Mouse (Mus musculus): ENCODE results near the gene Setd1b. TPM values are rescaled to one million over a fixed set of nuclear protein-coding genes. Genes with fewer than 3 reads are reported as not detected.
A peak's percentile ranks its signal among the peaks of the same experiment; 100 is the strongest.

The Setd1b gene
- polyA plus RNA-seq, 1 experiment, result 5.3 TPM

GRCm38 (mm10) chr5:123152901-123153300 lies 10.9 kb downstream of the Setd1b start:
- WGBS, result 80% methylated on average over 1 of the region's 1 CpGs
- DNase-seq (ENCODE audit: low read depth, low spot score), result no peak

- no peak for DNase-seq (ENCODE audit: low read depth, low spot score)
- WGBS, result 35% methylated on average over 7 of the region's 7 CpGs
Measured at GRCm38 (mm10) chr5:123155425-123155824, 13.4 kb downstream of the Setd1b start.

GRCm38 (mm10) chr5:123156763-123157162 lies 14.8 kb downstream of the Setd1b start:
- WGBS, result 92% methylated on average over 12 of the region's 12 CpGs
- no peak for DNase-seq (ENCODE audit: low read depth, low spot score)

- DNase-seq (ENCODE audit: low read depth, low spot score), result no peak
- 88% methylated on average over 4 of the region's 4 CpGs for WGBS
Measured at GRCm38 (mm10) chr5:123157972-123158371, 16.0 kb downstream of the Setd1b start.

GRCm38 (mm10) chr5:123159446-123159845 lies 17.5 kb downstream of the Setd1b start:
- WGBS, result 96% methylated on average over 4 of the region's 4 CpGs
- DNase-seq (ENCODE audit: low read depth, low spot score), result no peak

- no peak for DNase-seq (ENCODE audit: low read depth, low spot score)
- 94% methylated on average over 15 of the region's 15 CpGs for WGBS
Measured at GRCm38 (mm10) chr5:123159866-123160265, 17.9 kb downstream of the Setd1b start.

GRCm38 (mm10) chr5:123160341-123160740 lies 18.3 kb downstream of the Setd1b start:
- WGBS, result 86% methylated on average over 14 of the region's 15 CpGs
- no peak for DNase-seq (ENCODE audit: low read depth, low spot score)

GRCm38 (mm10) chr5:123162942-123163341 lies 20.9 kb downstream of the Setd1b start:
- no peak for DNase-seq (ENCODE audit: low read depth, low spot score)
- WGBS, result 88% methylated on average over 9 of the region's 9 CpGs

- WGBS, result 75% methylated on average over 10 of the region's 10 CpGs
- DNase-seq (ENCODE audit: low read depth, low spot score), result no peak
Measured at GRCm38 (mm10) chr5:123166437-123166836, 24.4 kb downstream of the Setd1b start.

GRCm38 (mm10) chr5:123167591-123167990 lies 25.6 kb downstream of the Setd1b start:
- DNase-seq (ENCODE audit: low read depth, low spot score), result no peak
- 59% methylated on average over 5 of the region's 5 CpGs for WGBS

GRCm38 (mm10) chr5:123169284-123169683 lies 27.3 kb downstream of the Setd1b start, which contains the start of gene Psmd9:
Psmd9 (plus strand) TSS chr5:123169413.
- no peak for DNase-seq (ENCODE audit: low read depth, low spot score)
- 71% methylated on average over 5 of the region's 5 CpGs for WGBS

GRCm38 (mm10) chr5:123170365-123170764 lies 28.4 kb downstream of the Setd1b start:
- 75% methylated on average over 9 of the region's 9 CpGs for WGBS
- DNase-seq (ENCODE audit: low read depth, low spot score), result no peak

- DNase-seq (ENCODE audit: low read depth, low spot score), result peak; percentile 65
- WGBS, result 15% methylated on average over 22 of the region's 22 CpGs
Measured at GRCm38 (mm10) chr5:123171646-123172350, 29.8 kb downstream of the Setd1b start.

- WGBS, result 57% methylated on average over 5 of the region's 5 CpGs
- no peak for DNase-seq (ENCODE audit: low read depth, low spot score)
Measured at GRCm38 (mm10) chr5:123178792-123179191, 36.8 kb downstream of the Setd1b start.

GRCm38 (mm10) chr5:123180390-123180789 lies 38.4 kb downstream of the Setd1b start:
- DNase-seq (ENCODE audit: low read depth, low spot score), result no peak
- 93% methylated on average over 15 of the region's 15 CpGs for WGBS

- 89% methylated on average over 6 of the region's 6 CpGs for WGBS
- DNase-seq (ENCODE audit: low read depth, low spot score), result no peak
Measured at GRCm38 (mm10) chr5:123181536-123181935, 39.5 kb downstream of the Setd1b start.

- WGBS, result 54% methylated on average over 10 of the region's 10 CpGs
- peak; percentile 29 for DNase-seq (ENCODE audit: low read depth, low spot score)
Measured at GRCm38 (mm10) chr5:123182651-123183050, 40.7 kb downstream of the Setd1b start, which contains the start of gene Hpd. Hpd (minus strand) TSS chr5:123182727.

- no peak for DNase-seq (ENCODE audit: low read depth, low spot score)
- 38% methylated on average over 6 of the region's 6 CpGs for WGBS
Measured at GRCm38 (mm10) chr5:123185966-123186365, 44.0 kb downstream of the Setd1b start.

- no peak for DNase-seq (ENCODE audit: low read depth, low spot score)
- WGBS, result 77% methylated on average over 3 of the region's 3 CpGs
Measured at GRCm38 (mm10) chr5:123187306-123187705, 45.3 kb downstream of the Setd1b start.

- 63% methylated on average over 3 of the region's 3 CpGs for WGBS
- DNase-seq (ENCODE audit: low read depth, low spot score), result no peak
Measured at GRCm38 (mm10) chr5:123190912-123191311, 48.9 kb downstream of the Setd1b start.

GRCm38 (mm10) chr5:123191427-123191826 lies 49.4 kb downstream of the Setd1b start:
- WGBS, result 65% methylated on average over 6 of the region's 6 CpGs
- DNase-seq (ENCODE audit: low read depth, low spot score), result no peak

Measured in large intestine, adult 2 months (tissue).